Mouse (Mus musculus) gastrocnemius, postnatal 4 days (tissue): ENCODE results near the gene Apcs. TPM values are rescaled to one million over a fixed set of nuclear protein-coding genes. Genes with fewer than 3 reads are reported as not detected.

Experiments used
- DNase-seq, 2 experiments: peaks; one replicate each; pipeline ENCODE4 v3.0.0; 2021 to 2022; ENCODE audit warnings: low spot score in 2 of 2, mixed read lengths in 2 of 2
- long read RNA-seq, 2 experiments: library from polyadenylated mRNA; stranded (forward); transcript quantifications; one replicate each; pipeline ENCODE4 v2.0.0; 2021
- total RNA-seq, 2 experiments: library from RNA; stranded (reverse); gene quantifications; 2 replicates each; pipeline ENCODE4 v1.2.3; 2021

Gene Apcs
- 1 to 10 TPM in 1 of 2 experiments, not detected in 1; 1.5 TPM for total RNA-seq
- long read RNA-seq, experiment 1 = 0 reads
- long read RNA-seq, experiment 2 = 0 reads

GRCm38 (mm10) chr1:172894777-172895357 is at the start of gene Apcs:
Gene Apcs (minus strand): TSS chr1:172895041.
- DNase-seq = no peak

GRCm38 (mm10) chr1:172932197-172932596 is 37.4 kb upstream of the Apcs start:
- no peak for DNase-seq

- DNase-seq = no peak
Measured at GRCm38 (mm10) chr1:172918450-172918849, 23.6 kb upstream of the Apcs start.

GRCm38 (mm10) chr1:172917115-172917514 is 22.3 kb upstream of the Apcs start:
- no peak for DNase-seq

GRCm38 (mm10) chr1:172903313-172903712 is 8.5 kb upstream of the Apcs start:
- DNase-seq = no peak

GRCm38 (mm10) chr1:172895435-172895834 is 594 bp upstream of the Apcs start:
- DNase-seq = no peak

- no peak for DNase-seq
Measured at GRCm38 (mm10) chr1:172876675-172877074, 18.2 kb downstream of the Apcs start.

GRCm38 (mm10) chr1:172875265-172875664 is 19.6 kb downstream of the Apcs start:
- DNase-seq = no peak

- DNase-seq = no peak
Measured at GRCm38 (mm10) chr1:172848171-172848570, 46.7 kb downstream of the Apcs start.

- no peak for DNase-seq
Measured at GRCm38 (mm10) chr1:172847044-172847761, 47.6 kb downstream of the Apcs start.

Other genes with a start within 250 kb of the Apcs start
- gene Crp, start 197.0 kb downstream of the Apcs start, total RNA-seq = under 1 TPM; 0.21 to 0.29 TPM
- gene Olfr16, start 55.4 kb upstream of the Apcs start, total RNA-seq = not detected
- gene Olfr1408, start 242.3 kb upstream of the Apcs start, total RNA-seq = not detected